24 mouse cellular contexts compared by ENCODE assay signal in the genomic region with DNA sequence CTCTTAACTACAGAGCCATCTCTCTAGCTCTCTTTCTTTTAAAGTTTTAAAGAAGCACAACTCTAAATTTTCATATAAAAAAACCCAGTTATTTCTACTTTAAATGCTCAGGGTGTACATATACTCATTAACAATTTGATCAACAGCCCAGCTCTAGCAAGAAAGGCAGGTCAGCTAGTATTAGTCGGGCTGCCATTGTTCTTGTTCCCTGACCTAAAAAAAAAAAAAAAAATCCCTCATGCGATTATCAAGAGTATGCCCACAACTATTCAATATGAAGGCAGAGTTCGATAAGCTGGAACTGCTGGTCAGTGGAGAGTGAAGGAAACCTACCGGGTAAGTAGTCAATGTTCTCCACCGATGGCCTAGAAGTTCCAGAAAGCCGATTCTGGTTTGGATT.
DNase-seq lines count a peak whose midpoint lies in the region; ATAC-seq and TF ChIP-seq lines count a peak whose summit lies in the region.
"Had no signal": no experiment of that assay in that cellular context is flagged by ENCODE, and none has a peak within 500 bp of the region (broad histone marks: within the 10 kb centered on the region; RNA-seq: fewer than 3 reads in every experiment).

No protein-coding gene starts in this region.

- H3K4me1 ChIP-seq in intestine, postnatal 0 days (replicated peaks; ENCODE audit: control insufficient read depth, insufficient read depth, low read length), result no peaks in the 10 kb centered on the region
- peaks cover 2% of the 10 kb centered on the region; the same call in 1 of the 2 replicates for H3K4me1 ChIP-seq in intestine, embryonic 16.5 days (ENCODE audit: control insufficient read depth, insufficient read depth, low read length)
- H3K4me1 ChIP-seq in kidney, embryonic 16.5 days (ENCODE audit: insufficient read depth, low read length), result peaks cover 16% of the 10 kb centered on the region
- peaks cover 27% of the 10 kb centered on the region for H3K4me1 ChIP-seq in liver, adult 2 months (ENCODE audit: control insufficient read depth, insufficient read depth, low read length)
- H3K4me1 ChIP-seq in liver, embryonic 11.5 days (replicated peaks; ENCODE audit: control insufficient read depth, insufficient read depth, low read length), result no peaks in the 10 kb centered on the region
- H3K4me1 ChIP-seq: embryonic facial prominence, embryonic 10.5 days; embryonic facial prominence, embryonic 12.5 days; forebrain, embryonic 13.5 days; forebrain, embryonic 15.5 days had no signal

- no peak overlapping the region for H3K4me3 ChIP-seq in intestine, postnatal 0 days (ENCODE audit: low read depth, low read length)
- H3K4me3 ChIP-seq in intestine, embryonic 16.5 days (ENCODE audit: low read length), result no peak overlapping the region
- H3K4me3 ChIP-seq in kidney, embryonic 16.5 days (ENCODE audit: low read length), result no peak overlapping the region
- peak overlapping the region; percentile 46 for H3K4me3 ChIP-seq in liver, adult 2 months (ENCODE audit: insufficient read depth, low read depth, low read length)
- no peak overlapping the region for H3K4me3 ChIP-seq in liver, embryonic 11.5 days (ENCODE audit: low read depth, low read length)
- H3K4me3 ChIP-seq: embryonic facial prominence, embryonic 10.5 days; embryonic facial prominence, embryonic 12.5 days; forebrain, embryonic 13.5 days; forebrain, embryonic 15.5 days had no signal

- H3K4me2 ChIP-seq in intestine, postnatal 0 days (replicated peaks; ENCODE audit: low read depth), result 0 out of 2 replicates have a peak overlapping the region, but pooled peaks have one; percentile 21
- no peak overlapping the region for H3K4me2 ChIP-seq in intestine, embryonic 16.5 days (ENCODE audit: low read depth, low read length)
- no peak overlapping the region for H3K4me2 ChIP-seq in kidney, embryonic 16.5 days (replicated peaks; ENCODE audit: low read depth, low read length)
- H3K4me2 ChIP-seq in liver, embryonic 11.5 days, result no peak overlapping the region
- H3K4me2 ChIP-seq: embryonic facial prominence, embryonic 12.5 days; forebrain, embryonic 13.5 days; forebrain, embryonic 15.5 days had no signal

- no peaks in the 10 kb centered on the region; the same call in 1 of the 2 replicates for H3K27me3 ChIP-seq in intestine, postnatal 0 days (replicated peaks; ENCODE audit: control insufficient read depth, insufficient read depth, low read length)
- H3K27me3 ChIP-seq in intestine, embryonic 16.5 days (replicated peaks; ENCODE audit: control insufficient read depth, insufficient read depth, low read length), result no peaks in the 10 kb centered on the region
- no peaks in the 10 kb centered on the region for H3K27me3 ChIP-seq in kidney, embryonic 16.5 days (ENCODE audit: insufficient read depth, low read length)
- H3K27me3 ChIP-seq in liver, adult 2 months (ENCODE audit: control insufficient read depth, insufficient read depth, low read length), result no peaks in the 10 kb centered on the region
- no peaks in the 10 kb centered on the region for H3K27me3 ChIP-seq in liver, embryonic 11.5 days (replicated peaks; ENCODE audit: control insufficient read depth, insufficient read depth, low read length)
- H3K27me3 ChIP-seq: CH12.LX; embryonic facial prominence, embryonic 12.5 days; forebrain, embryonic 13.5 days; forebrain, embryonic 15.5 days had no signal

- H3K9me3 ChIP-seq in intestine, postnatal 0 days (ENCODE audit: control insufficient read depth), result no peaks in the 10 kb centered on the region
- H3K9me3 ChIP-seq in intestine, embryonic 16.5 days (ENCODE audit: control insufficient read depth, low read length), result no peaks in the 10 kb centered on the region
- no peaks in the 10 kb centered on the region for H3K9me3 ChIP-seq in kidney, embryonic 16.5 days (ENCODE audit: low read length)
- no peaks in the 10 kb centered on the region for H3K9me3 ChIP-seq in liver, embryonic 11.5 days (ENCODE audit: control insufficient read depth, low read length)
- H3K9me3 ChIP-seq: embryonic facial prominence, embryonic 10.5 days; embryonic facial prominence, embryonic 12.5 days; forebrain, embryonic 13.5 days; forebrain, embryonic 15.5 days; G1E had no signal

- H3K36me3 ChIP-seq in intestine, postnatal 0 days (ENCODE audit: control insufficient read depth, insufficient read depth), result no peaks in the 10 kb centered on the region
- H3K36me3 ChIP-seq in intestine, embryonic 16.5 days (ENCODE audit: control insufficient read depth, insufficient read depth, low read length), result no peaks in the 10 kb centered on the region
- H3K36me3 ChIP-seq in kidney, embryonic 16.5 days (ENCODE audit: insufficient read depth, low read length), result no peaks in the 10 kb centered on the region
- H3K36me3 ChIP-seq in liver, adult 2 months (ENCODE audit: control insufficient read depth, insufficient read depth, low read length), result no peaks in the 10 kb centered on the region
- no peaks in the 10 kb centered on the region for H3K36me3 ChIP-seq in liver, embryonic 11.5 days (ENCODE audit: control insufficient read depth, insufficient read depth, low read length)
- H3K36me3 ChIP-seq: embryonic facial prominence, embryonic 10.5 days; embryonic facial prominence, embryonic 12.5 days; forebrain, embryonic 15.5 days; G1E had no signal

- H3K27ac ChIP-seq in intestine, postnatal 0 days (ENCODE audit: low read depth, low read length), result no peak overlapping the region
- no peak overlapping the region for H3K27ac ChIP-seq in intestine, embryonic 16.5 days (ENCODE audit: low read length)
- H3K27ac ChIP-seq in kidney, embryonic 16.5 days (ENCODE audit: low read length), result peak overlapping the region; percentile 31
- H3K27ac ChIP-seq in liver, adult 2 months (replicated peaks; ENCODE audit: insufficient read depth, low read depth, low read length), result 0 out of 2 replicates have a peak overlapping the region, but pooled peaks have one; percentile 39
- H3K27ac ChIP-seq in liver, embryonic 11.5 days (ENCODE audit: low read depth, low read length), result no peak overlapping the region
- H3K27ac ChIP-seq: embryonic facial prominence, embryonic 10.5 days; embryonic facial prominence, embryonic 12.5 days; forebrain, embryonic 13.5 days; forebrain, embryonic 15.5 days had no signal

- no peak for DNase-seq in kidney, postnatal 10 days
- no peak for DNase-seq in liver, adult 2 months (ENCODE audit: extremely low read depth, low read depth, low spot score)
- no peak for DNase-seq in liver, embryonic 11.5 days (ENCODE audit: low spot score)
- DNase-seq in retina, postnatal 1 day, result peak; percentile 83
- DNase-seq in urinary bladder, postnatal 4 days (ENCODE audit: low spot score in 2 of 2), result no peak
- DNase-seq: adrenal gland, adult 2 months; adrenal gland, postnatal 14 days; adrenal gland, postnatal 36 days; B cell, adult 2 months; cerebellum, adult 11-12 months; cerebellum, adult 2 months; cerebellum, adult 9-10 months; cerebellum, postnatal 10 days; cerebellum, postnatal 25 days had no signal

- H3K9ac ChIP-seq in intestine, postnatal 0 days (ENCODE audit: low read depth, low read length), result no peak overlapping the region
- H3K9ac ChIP-seq in intestine, embryonic 16.5 days (ENCODE audit: low read depth, low read length), result no peak overlapping the region
- H3K9ac ChIP-seq in kidney, embryonic 16.5 days (replicated peaks; ENCODE audit: low read length), result no peak overlapping the region
- H3K9ac ChIP-seq in liver, adult 2 months (ENCODE audit: low read depth, low read length), result peak overlapping the region; percentile 47; the same call in 1 of the 2 replicates
- no peak overlapping the region for H3K9ac ChIP-seq in liver, embryonic 11.5 days (ENCODE audit: low read depth, low read length)
- H3K9ac ChIP-seq: embryonic facial prominence, embryonic 12.5 days; forebrain, embryonic 13.5 days; forebrain, embryonic 15.5 days had no signal

- no peaks in the 10 kb centered on the region for H3K79me2 ChIP-seq in liver, adult 2 months (ENCODE audit: control insufficient read depth, insufficient read depth, low read length)

- 55% methylated on average over 6 of the region's 6 CpGs for WGBS in intestine, postnatal 0 days
- WGBS in intestine, embryonic 16.5 days, result 72% methylated on average over 6 of the region's 6 CpGs
- 63% methylated on average over 6 of the region's 6 CpGs for WGBS in kidney, embryonic 16.5 days
- 29% methylated on average over 6 of the region's 6 CpGs for WGBS in liver, adult 2 months
- 81% methylated on average over 6 of the region's 6 CpGs for WGBS in liver, embryonic 11.5 days

- no peak for ATAC-seq in intestine, postnatal 0 days
- ATAC-seq in intestine, embryonic 16.5 days, result no peak
- no peak for ATAC-seq in kidney, embryonic 16.5 days (ENCODE audit: low FRiP score, low TSS enrichment)
- ATAC-seq in liver, embryonic 11.5 days (replicated peaks; ENCODE audit: low FRiP score), result no peak
- ATAC-seq: CD4-positive, CD25-positive, alpha-beta regulatory T cell, adult 4 months; forebrain, embryonic 13.5 days; forebrain, embryonic 15.5 days had no signal

- TF ChIP-seq POLR2A in liver, adult 2 months (IDR thresholded peaks at IDR 0.05; ENCODE audit: extremely low read depth, insufficient read depth, low read length), result no peak

- no peak for TF ChIP-seq CTCF in intestine, postnatal 0 days (IDR thresholded peaks at IDR 0.05; ENCODE audit: low read depth)
- no peak for TF ChIP-seq CTCF in liver, adult 2 months (IDR thresholded peaks at IDR 0.05; ENCODE audit: low read depth, low read length)

Comparison
In these comparisons a context has a peak if more than half of its experiments do, and no peak if none do; other contexts are left out.
1. H3K27ac ChIP-seq: peak in kidney, embryonic 16.5 days (single experiment) and liver, adult 2 months (single experiment); none in intestine, postnatal 0 days (single experiment), intestine, embryonic 16.5 days (single experiment) and liver, embryonic 11.5 days (single experiment).